Mouse (Mus musculus): Measurements from ENCODE around the gene Cyfip1.

The Cyfip1 gene

GRCm38 (mm10) chr7:55957916-55958315 lies 116.4 kb downstream of the Cyfip1 start:
- DNase-seq, result no peak

GRCm38 (mm10) chr7:55959801-55960200 lies 118.3 kb downstream of the Cyfip1 start:
- no peak for DNase-seq

GRCm38 (mm10) chr7:55960506-55960905 lies 119.0 kb downstream of the Cyfip1 start:
- no peak for DNase-seq

- peak; percentile 96 for DNase-seq
Measured at GRCm38 (mm10) chr7:55962004-55962908, 120.7 kb downstream of the Cyfip1 start, which contains the start of gene Nipa2. Gene Nipa2, minus strand, starts transcription at chr7:55962476.

- no peak for DNase-seq
Measured at GRCm38 (mm10) chr7:55966866-55967460, 125.4 kb downstream of the Cyfip1 start.

GRCm38 (mm10) chr7:55968258-55968901 lies 126.8 kb downstream of the Cyfip1 start:
- no peak for DNase-seq

- DNase-seq, result no peak
Measured at GRCm38 (mm10) chr7:55969415-55969814, 127.9 kb downstream of the Cyfip1 start.

- no peak for DNase-seq
Measured at GRCm38 (mm10) chr7:55974429-55974828, 132.9 kb downstream of the Cyfip1 start.

- DNase-seq, result no peak
Measured at GRCm38 (mm10) chr7:55981511-55981910, 140.0 kb downstream of the Cyfip1 start.
